Mouse (Mus musculus): ENCODE data around the gene Bloc1s5.

DNA sequence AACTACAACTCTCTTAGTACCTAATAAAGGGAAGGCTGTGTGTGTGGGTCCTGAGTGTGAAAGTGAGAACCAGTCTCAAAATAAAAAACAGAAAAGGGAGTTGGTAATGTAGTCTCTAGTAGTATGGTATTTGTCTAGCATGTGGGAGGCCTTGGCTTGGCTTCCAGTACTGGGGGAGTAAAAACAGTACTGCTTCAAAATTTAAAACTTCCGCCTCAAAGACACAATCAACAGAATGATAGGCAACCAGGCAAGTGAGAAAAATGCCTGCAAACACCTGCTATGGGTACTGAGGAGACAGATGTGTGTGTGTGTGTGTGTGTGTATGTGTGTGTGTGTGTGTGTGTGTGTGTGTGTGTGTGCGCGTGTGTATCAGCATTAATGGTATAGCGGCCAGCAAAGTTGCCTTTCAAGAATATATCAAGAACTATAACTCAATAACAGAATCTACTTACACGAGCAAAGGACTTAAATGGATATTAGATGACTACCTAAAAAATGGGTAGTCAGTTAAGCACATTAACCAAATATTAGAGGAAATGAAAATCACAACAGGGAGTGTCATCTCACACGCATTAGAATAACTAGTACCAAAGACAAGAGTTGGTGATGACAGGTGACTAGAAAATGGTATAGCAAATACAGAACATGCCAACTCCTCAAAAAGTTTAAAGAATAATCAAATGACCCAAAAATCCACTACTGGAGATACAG, 1.5 kb downstream of the Bloc1s5 start:
- TF ChIP-seq POLR2A (IDR thresholded peaks at IDR 0.05; ENCODE audit: borderline replicate concordance, extremely low read depth, low read depth, low read length) (no peak), CTCF (IDR thresholded peaks at IDR 0.05; ENCODE audit: insufficient read depth, low read length) (no peak)

Measured in lung, adult 2 months (tissue).